Mouse (Mus musculus) Muller cell, postnatal 12 days (primary cell): ENCODE data around the gene Clcnka.

Experiments used
- DNase-seq: peaks from one replicate; pipeline ENCODE4 v3.0.0-alpha.2; 2015; ENCODE audit errors: inconsistent ontology term

Clcnka gene

GRCm38 (mm10) chr4:141379674-141380073, 18.9 kb downstream of the Clcnka start:
- DNase-seq: peak; percentile 72

DNA sequence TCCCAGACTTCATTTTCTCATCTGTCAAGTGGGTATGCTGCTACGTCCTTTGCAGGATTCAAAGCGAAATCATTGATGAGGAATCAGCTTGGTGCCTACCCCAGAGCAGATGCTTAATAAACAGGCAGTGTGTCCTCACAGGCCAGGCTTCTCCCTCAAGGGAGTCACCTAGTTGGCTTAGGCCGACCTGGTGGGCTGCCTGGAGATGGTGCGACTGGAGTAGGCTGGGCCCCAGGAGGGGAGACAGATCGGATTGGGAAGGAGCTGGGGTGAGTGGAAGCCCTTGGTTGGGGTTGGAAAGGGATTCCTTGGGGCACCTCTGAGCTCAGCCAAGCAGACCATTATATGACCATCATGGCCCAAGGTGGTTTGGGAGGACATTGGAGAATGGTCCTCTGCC, 26.1 kb downstream of the Clcnka start:
- no peak for DNase-seq

DNA sequence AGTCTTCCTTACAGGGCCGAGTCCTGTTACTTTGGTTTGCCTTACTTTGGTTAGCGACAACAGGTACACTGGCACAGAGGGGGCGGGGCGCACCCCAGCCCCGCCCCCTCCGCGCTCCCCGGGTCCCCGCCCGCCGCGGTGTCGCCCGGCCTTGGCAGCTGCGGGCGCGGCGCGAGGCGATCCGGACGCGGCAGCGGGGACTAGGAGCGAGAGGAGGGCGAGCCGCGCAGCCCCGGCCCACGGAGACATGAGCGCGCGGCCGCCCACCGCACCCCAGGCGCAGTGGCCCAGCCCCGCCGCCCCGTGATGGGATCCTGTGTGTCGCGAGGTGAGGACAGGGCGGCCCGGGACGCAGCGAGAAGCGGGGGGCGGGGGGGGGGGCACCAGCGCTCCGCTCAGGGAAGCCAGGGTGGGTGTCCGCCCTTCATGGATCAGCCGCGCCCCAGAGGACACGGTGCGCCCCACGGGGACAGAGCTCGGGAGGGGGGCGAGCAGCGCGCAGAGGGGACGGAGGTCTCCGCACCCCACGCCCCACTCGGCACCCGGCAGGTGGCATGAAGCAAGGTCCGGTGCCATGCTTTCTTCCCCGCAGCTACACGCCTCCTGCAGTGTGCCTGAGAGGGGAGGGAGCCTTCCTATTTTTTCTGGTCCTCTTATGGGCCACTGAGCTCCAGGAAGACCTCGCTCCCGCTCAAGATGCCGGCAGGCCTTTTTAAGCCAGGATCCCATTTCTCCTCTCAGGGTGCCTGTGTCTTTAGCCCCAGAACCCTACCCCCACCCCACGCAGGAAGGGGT, 30.3 kb downstream of the Clcnka start, which contains the start of gene Fam131c:
Gene Fam131c (plus strand): TSS at position 224 of the 795 bp plus-strand sequence.
- DNase-seq: peak; percentile 66

DNA sequence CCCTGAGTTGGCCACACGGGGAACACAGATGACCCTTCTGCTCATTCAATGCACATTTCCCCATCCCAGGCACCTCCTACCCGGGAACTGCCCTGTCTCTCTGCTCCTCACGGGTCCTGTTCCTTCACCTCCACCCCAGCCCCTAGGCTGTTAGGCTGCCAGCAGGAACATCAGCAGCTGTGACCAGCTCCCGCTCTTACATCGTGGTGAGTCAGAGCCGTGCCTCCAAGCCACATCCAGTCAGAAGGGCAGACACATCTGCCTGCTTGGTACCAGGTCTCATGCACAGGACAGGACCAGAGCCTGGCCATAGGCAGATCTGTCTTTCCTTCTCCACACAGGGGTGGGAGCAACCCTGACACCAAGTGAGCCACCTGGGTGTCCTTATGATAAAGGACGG, 32.6 kb downstream of the Clcnka start:
- DNase-seq: no peak

GRCm38 (mm10) chr4:141365126-141365525, 33.4 kb downstream of the Clcnka start:
- DNase-seq: no peak

DNA sequence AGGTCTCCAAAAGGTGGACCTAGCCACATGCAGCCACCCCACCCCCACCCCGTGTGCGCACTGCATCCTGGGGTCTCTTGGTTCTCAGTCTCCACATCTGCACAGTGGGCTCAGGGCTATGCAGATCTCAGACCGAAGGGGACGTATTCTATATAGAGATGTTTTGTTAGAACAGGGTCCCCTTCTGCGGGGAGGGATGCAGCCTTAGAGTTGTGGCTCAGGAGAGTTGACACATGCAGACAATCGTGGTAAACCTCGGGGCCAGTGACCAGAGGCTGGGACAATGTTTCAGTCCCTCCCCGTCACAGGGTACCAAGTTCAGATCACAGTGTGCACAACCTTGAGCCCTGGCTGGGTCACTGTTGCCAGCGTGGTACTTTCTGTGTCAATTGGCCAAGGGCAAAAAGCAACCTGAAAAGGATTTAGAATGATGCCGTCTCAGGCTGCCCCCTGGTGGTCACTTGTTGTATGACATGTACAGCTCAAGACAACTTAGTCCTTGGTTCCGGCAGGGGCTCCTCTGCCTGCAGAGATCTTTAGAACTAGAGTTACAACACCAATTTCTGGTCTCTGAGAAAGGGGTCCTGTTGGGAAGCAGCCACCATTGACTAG, 35.5 kb downstream of the Clcnka start:
- DNase-seq: peak; percentile 77

DNA sequence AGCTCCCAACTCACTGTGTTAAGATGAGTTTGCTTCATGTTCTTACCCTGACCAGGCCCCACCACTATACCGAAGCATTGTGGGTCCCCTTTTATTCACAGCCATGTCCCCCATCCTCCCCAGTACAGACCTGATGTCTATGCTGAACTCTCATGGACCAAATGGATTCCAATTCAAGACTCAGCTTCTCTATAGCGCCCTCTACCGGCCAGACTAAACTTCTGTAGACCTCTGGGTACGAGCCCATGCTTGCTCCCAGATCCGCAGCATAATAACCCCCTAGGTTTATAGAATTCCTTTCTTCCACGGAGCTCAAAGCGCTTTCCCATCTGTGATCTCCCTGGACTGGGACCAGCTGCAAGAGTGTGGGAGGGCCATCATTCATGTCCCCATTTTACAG, 37.7 kb downstream of the Clcnka start:
- no peak for DNase-seq

DNA sequence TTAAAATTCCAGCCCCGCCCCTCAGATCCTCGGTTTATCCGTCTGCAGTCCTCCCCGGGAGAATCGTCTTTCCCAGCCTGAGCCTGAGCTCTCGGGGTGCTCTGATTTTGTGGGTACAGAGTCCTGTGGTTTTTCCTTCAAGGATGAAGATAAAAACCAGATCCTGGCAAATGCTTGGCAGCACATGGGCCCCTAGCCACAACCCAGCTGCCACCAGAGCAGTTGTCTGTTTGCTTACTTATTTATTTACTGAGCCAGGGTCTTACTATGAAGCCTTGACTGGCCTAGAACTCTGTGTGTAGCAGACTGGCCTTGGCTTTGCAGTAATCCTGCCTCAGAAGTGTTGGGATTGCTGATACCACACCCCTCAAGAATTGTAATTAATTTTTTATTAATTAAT, 39.3 kb downstream of the Clcnka start:
- DNase-seq: no peak

GRCm38 (mm10) chr4:141357811-141358210, 40.7 kb downstream of the Clcnka start:
- no peak for DNase-seq

DNA sequence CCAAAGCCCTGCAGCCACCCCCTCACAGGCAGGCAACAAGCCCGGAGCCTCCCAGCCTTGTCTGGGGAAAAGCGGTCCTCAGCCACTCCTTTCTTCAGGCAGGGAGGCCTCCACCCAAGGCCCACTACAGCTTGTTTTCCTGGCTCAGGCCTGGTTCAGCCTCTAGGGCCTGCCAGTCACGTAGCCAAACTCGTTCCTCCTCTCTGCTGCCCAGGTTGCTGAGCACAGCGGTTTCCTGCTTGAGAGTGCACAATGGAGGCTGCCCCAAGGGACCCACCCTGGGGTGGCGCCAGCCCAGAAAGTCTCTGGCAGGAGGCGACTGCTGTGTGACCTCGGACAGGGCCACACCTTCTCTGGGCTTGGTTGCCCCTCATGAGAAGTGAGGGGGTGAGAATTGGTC, 44.7 kb downstream of the Clcnka start:
- no peak for DNase-seq

DNA sequence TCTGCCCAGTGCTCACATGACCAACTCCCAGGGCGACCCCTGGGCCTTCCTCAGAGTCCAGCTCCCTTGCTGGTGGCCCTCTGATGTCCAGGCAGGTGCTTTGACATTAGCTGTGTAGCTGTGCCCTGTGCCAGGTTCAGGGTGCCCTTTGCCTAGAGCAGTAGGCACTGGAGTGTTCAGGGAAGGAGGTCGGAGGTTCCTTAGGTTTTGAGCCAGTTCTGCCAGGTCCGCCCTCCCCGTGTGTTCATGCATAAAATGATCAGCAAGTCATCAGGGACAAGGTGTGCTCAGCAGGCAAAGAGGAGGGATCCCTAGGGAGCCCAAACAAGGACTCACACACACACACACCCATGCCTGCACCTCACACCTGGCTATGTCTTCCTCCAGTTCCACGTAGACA, 45.5 kb downstream of the Clcnka start:
- DNase-seq: no peak

DNA sequence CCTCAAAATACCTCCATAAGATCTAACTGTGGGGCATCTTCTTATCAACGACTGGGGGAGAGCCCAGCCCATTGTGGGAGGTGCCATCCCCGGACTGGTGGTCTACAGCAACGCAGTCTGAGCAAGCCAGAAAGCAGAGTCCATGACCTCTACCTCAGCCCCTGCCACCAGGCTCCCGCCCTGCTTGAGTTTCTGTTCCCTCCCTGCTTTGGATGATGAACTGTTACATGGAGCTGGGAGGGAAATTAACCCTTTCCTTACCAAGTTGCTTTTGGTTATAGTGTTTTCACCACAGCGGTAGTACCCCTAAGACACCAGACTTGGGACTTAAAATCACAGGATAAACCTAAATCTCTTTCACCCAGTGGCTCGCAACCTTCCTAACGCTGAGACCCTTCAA, 46.6 kb downstream of the Clcnka start:
- DNase-seq: no peak

DNA sequence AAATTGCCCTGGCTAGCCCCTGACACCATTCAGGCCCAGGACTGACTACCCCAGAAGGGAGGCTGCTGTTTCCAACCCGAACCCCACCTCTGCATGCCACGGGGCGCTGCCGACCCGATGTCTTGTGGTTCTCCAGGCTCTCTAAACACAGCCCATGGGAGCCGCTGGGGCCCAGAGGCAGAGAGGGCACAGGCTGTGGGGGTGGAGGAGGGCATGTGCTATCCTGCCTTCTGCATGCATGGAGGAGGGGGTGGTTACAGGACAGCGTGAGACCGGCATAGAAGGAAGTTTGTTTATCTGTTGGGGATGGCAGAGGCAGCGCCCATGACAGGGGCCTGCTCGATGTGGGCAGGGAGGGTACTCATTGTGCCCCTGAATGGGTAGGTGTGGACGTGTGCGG, 48.5 kb downstream of the Clcnka start:
- DNase-seq: no peak

- no peak for DNase-seq
These were observed 49.9 kb downstream of the Clcnka start for GRCm38 (mm10) chr4:141348616-141349015.

DNA sequence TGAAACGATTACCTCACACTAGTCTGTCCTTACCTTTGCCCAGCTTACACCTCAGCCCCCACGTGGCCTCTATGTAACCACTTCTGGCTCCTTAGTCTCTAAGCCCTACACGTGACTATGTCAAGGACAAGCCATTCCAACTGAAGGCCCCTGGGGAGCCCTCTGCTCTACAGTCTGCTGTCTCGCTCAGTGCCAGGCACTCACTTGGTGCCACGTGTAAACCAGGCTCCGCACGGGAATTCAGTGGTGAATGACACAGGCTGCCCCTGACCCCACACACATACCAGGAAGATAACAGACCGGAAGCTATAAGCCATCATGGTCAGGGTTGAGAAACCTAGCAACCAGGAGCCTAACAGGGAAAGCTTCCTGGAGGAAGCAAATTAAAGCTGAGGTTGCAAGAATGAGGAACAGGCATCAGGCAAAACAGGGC, 51.1 kb downstream of the Clcnka start:
- DNase-seq: peak; percentile 30

- peak; percentile 84 for DNase-seq
These were observed 53.3 kb downstream of the Clcnka start for GRCm38 (mm10) chr4:141345219-141345618.

DNA sequence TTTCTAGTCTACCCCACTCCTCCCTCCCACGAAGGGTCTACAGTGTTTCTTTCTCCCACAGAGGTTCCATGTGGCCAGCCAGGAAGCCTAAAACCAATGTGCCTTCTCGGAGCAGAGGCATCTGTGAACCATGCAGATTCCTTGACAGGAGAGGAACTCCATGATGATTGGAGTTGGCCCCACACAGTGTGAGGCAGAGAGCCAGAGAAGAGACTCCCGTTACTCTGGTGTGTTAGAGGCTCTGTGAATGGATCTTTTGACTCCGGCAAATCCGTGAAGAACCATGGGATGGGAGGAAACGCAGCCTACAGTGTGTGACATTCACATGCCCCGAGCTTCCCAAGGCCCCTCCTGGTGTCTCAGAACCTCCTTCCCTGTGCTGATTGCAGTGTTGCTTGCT, 55.0 kb downstream of the Clcnka start:
- no peak for DNase-seq

- DNase-seq: no peak
These were observed 57.0 kb downstream of the Clcnka start for GRCm38 (mm10) chr4:141341477-141341876.

- DNase-seq: no peak
These were observed 59.7 kb downstream of the Clcnka start for GRCm38 (mm10) chr4:141338853-141339252.

- peak; percentile 36 for DNase-seq
These were observed 60.5 kb downstream of the Clcnka start for GRCm38 (mm10) chr4:141337986-141338385.

DNA sequence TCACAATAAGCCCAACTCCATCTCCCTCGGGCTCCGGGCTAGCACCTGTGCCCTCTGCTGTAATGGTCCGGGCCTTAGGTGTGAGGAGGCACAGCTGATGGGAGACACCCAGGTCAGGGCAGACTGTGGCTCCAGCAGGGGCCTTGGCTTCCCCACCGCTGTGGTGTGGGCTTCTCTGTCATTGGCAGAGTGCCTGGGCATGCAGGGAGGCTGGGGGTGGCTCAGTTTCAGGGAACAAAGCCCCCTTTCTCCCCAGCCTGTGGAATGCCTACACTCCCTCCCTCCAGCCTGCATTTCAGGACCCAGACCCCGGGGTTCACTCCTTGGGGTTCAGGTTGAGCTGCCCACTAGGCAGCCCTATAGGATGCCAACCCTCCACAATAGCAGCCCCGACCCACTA, 62.3 kb downstream of the Clcnka start:
- DNase-seq: no peak

- peak; percentile 60 for DNase-seq
These were observed 63.2 kb downstream of the Clcnka start for GRCm38 (mm10) chr4:141335263-141335796.

GRCm38 (mm10) chr4:141334695-141335094, 63.8 kb downstream of the Clcnka start:
- DNase-seq: peak; percentile 61
